ENCODE assay signal across 21 mouse cellular contexts in the genomic region with DNA sequence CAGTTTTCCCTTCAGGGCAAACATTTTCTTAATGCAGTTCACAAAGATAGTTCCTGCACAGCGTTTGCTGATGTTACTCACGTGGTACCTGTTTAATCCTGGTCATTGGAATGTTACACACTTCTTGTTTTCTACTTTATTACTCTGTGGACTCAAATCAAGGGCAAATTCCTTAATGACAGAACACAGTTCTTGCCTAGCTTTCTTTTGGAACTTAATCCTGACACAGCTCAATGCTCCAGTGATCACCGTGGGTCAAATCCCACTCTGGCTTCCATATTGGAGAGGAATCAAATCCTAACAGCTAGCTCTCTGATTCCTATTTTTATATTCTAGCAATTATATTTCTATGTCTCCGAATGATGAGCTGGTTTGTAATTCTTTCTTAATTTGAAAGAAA.
"Had no signal": no experiment of that assay in that cellular context is flagged by ENCODE, and none has a peak within 500 bp of the region (broad histone marks: within the 10 kb centered on the region; RNA-seq: fewer than 3 reads in every experiment).

No protein-coding gene starts in this region.

- DNase-seq: left cerebral cortex, postnatal 4 days; liver, postnatal 0 days; right cerebral cortex, adult 18-20 months; right cerebral cortex, postnatal 14 days; right cerebral cortex, postnatal 4 days; thymus, adult 2 months; thymus, postnatal 25 days had no signal

- ATAC-seq: hindbrain, embryonic 16.5 days; inflammation-experienced regulatory T-cells, adult 6 months; intestine, embryonic 16.5 days; liver, postnatal 0 days had no signal

- H3K4me1 ChIP-seq: limb, embryonic 12.5 days; limb, embryonic 15.5 days; megakaryocyte, embryonic 14.5 days; midbrain, embryonic 12.5 days; midbrain, embryonic 15.5 days; neural tube, embryonic 12.5 days; neural tube, embryonic 15.5 days had no signal

- H3K4me2 ChIP-seq: limb, embryonic 12.5 days; limb, embryonic 15.5 days; liver, embryonic 11.5 days; lung, embryonic 15.5 days; midbrain, embryonic 12.5 days; midbrain, embryonic 15.5 days; neural tube, embryonic 12.5 days; neural tube, embryonic 15.5 days had no signal

- H3K27me3 ChIP-seq: limb, embryonic 12.5 days; limb, embryonic 15.5 days; lung, embryonic 15.5 days; midbrain, embryonic 12.5 days; midbrain, embryonic 15.5 days; neural tube, embryonic 12.5 days; neural tube, embryonic 15.5 days had no signal

- H3K9me3 ChIP-seq: limb, embryonic 12.5 days; limb, embryonic 15.5 days; lung, embryonic 15.5 days; megakaryocyte, embryonic 14.5 days; midbrain, embryonic 12.5 days; midbrain, embryonic 15.5 days; neural tube, embryonic 12.5 days; neural tube, embryonic 15.5 days had no signal

- H3K27ac ChIP-seq: limb, embryonic 12.5 days; limb, embryonic 15.5 days; liver, embryonic 14.5 days; lung, embryonic 15.5 days; midbrain, embryonic 12.5 days; midbrain, embryonic 15.5 days; neural tube, embryonic 12.5 days; neural tube, embryonic 15.5 days; stomach, postnatal 0 days had no signal

- H3K36me3 ChIP-seq: limb, embryonic 12.5 days; limb, embryonic 15.5 days; lung, embryonic 15.5 days; midbrain, embryonic 12.5 days; midbrain, embryonic 15.5 days; neural tube, embryonic 12.5 days; neural tube, embryonic 15.5 days had no signal

- H3K4me3 ChIP-seq: limb, embryonic 12.5 days; limb, embryonic 15.5 days; lung, embryonic 15.5 days; megakaryocyte, embryonic 14.5 days; midbrain, embryonic 12.5 days; midbrain, embryonic 15.5 days; neural tube, embryonic 12.5 days; neural tube, embryonic 15.5 days had no signal

- H3K9ac ChIP-seq: limb, embryonic 12.5 days; limb, embryonic 15.5 days; liver, embryonic 14.5 days; liver, postnatal 0 days; lung, embryonic 15.5 days; midbrain, embryonic 12.5 days; midbrain, embryonic 15.5 days; neural tube, embryonic 12.5 days; neural tube, embryonic 15.5 days had no signal
